Mouse (Mus musculus) splenic B cell, adult 2 months (primary cell): Measurements from ENCODE around the gene Aldh5a1.

Experiments used
- DNase-seq: peaks from one replicate; pipeline ENCODE4 v3.0.0-alpha.2; 2011; ENCODE audit warnings: low read depth, low spot score
- H3K27me3 ChIP-seq: 2 replicates; pipeline ENCODE4 v1.6.1; 2012; ENCODE audit warnings: mild to moderate bottlenecking, low read length, moderate library complexity, mixed read lengths; ENCODE audit not compliant: control insufficient read depth, poor library complexity, insufficient read depth, severe bottlenecking
- H3K36me3 ChIP-seq: 2 replicates; pipeline ENCODE4 v1.6.1; 2012; ENCODE audit warnings: mild to moderate bottlenecking, low read length, moderate library complexity, mixed read lengths; ENCODE audit not compliant: control insufficient read depth, poor library complexity, insufficient read depth, severe bottlenecking

Gene Aldh5a1

GRCm38 (mm10) chr13:24866430-24867402 lies 70.7 kb downstream of the Aldh5a1 start:
- H3K36me3 ChIP-seq: no peaks in the 10 kb centered on the region
- DNase-seq: peak; percentile 6
- no peaks in the 10 kb centered on the region for H3K27me3 ChIP-seq

GRCm38 (mm10) chr13:24862520-24862919 lies 74.9 kb downstream of the Aldh5a1 start:
- H3K36me3 ChIP-seq: no peaks in the 10 kb centered on the region
- DNase-seq: peak; percentile 69
- no peaks in the 10 kb centered on the region for H3K27me3 ChIP-seq

- no peaks in the 10 kb centered on the region for H3K27me3 ChIP-seq
- DNase-seq: no peak
- H3K36me3 ChIP-seq: no peaks in the 10 kb centered on the region
These were observed 75.4 kb downstream of the Aldh5a1 start for GRCm38 (mm10) chr13:24862021-24862420.

GRCm38 (mm10) chr13:24861084-24861483 lies 76.4 kb downstream of the Aldh5a1 start:
- H3K36me3 ChIP-seq: no peaks in the 10 kb centered on the region
- DNase-seq: no peak
- no peaks in the 10 kb centered on the region for H3K27me3 ChIP-seq

- no peaks in the 10 kb centered on the region for H3K27me3 ChIP-seq
- H3K36me3 ChIP-seq: no peaks in the 10 kb centered on the region
- no peak for DNase-seq
These were observed 78.3 kb downstream of the Aldh5a1 start for GRCm38 (mm10) chr13:24859115-24859514.
